Mouse (Mus musculus): Measurements from ENCODE around the gene Frat1. TPM values are rescaled to one million over a fixed set of nuclear protein-coding genes. Genes with fewer than 3 reads are reported as not detected.
A peak's percentile ranks its signal among the peaks of the same experiment; 100 is the strongest.

The Frat1 gene
- total RNA-seq, 4 experiments from 2014 or later = 18.8 to 21.7 (median 19.4) TPM

DNA sequence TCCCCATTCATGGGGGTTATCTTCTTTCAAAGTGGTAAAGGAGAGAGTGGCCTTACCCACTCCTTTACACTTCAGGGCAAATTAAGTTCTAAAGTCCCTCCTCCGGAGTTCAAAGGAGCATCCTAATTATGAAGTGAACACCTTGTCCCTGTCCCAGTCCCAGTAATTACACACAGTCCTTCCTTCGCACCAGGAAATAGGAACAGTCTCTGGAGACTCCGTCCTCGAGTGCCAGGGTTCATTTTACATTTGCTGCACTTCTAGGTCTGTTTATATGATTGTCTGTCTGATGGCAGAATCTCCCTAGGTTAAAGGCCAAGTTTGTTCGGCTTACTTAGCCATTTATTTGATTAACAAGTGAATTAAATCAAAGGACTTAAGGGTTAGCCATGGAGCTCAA is 13.4 kb upstream of the Frat1 start:
- DNase-seq (ENCODE audit: low spot score in 2 of 2) = no peak

DNA sequence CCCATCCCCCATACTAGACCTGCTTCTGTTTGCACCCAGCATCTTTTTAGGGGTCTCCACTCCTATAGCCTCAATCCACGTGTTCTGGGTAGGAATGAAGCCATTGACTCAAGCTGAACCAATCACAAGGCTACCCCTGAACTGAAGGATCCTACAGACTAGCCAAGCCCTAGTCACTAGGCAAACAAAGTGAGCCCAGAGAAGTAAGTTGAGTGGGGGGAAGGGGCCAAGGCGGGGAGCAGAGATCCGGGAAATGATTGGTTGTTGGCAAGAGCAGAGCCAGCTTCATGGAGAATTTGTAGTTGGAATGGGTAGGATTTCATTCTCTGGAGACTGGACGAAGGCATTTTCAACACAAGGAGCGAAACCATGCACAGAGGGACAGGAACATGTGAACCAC is 12.9 kb upstream of the Frat1 start:
- DNase-seq (ENCODE audit: low spot score in 2 of 2) = no peak

DNA sequence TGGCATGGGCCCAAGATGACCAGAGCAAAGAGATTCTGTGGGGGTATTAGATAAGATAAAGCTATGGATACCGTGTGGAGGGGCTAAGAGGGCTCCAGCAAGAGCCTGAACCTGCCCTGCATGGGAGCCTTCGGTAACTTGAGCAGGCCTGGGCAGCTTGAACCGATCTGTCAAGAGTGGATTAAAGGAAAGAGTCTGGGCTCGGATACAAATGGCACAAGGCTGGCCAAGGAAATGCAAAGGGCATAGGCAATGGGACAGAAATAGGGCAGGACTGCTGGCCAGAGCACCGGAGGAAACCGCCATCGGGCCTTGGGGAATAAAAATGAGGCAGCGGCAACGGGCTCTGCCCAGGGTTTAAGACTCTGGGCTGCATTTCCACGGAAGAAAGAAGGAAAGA is 12.4 kb upstream of the Frat1 start:
- no peak for DNase-seq (ENCODE audit: low spot score in 2 of 2)

DNA sequence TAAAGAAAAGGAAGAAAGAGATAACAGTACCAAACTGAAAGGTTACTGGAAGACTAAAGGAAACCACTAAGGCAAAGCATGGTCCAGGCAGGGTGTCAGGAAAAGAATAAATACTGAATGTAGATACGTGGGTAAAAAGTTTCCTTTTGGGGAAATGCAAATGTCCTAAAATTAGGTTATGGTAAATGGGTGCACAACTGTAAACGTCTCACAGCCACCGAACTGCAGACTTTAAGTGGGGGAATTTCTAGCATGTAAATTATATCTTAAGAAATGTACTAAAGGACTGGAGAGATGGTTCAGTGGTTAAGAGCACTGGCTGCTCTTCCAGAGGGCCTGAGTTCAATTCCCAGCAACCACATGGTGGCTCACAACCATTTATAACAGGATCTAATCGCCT is 11.0 kb upstream of the Frat1 start:
- DNase-seq (ENCODE audit: low spot score in 2 of 2) = no peak

DNA sequence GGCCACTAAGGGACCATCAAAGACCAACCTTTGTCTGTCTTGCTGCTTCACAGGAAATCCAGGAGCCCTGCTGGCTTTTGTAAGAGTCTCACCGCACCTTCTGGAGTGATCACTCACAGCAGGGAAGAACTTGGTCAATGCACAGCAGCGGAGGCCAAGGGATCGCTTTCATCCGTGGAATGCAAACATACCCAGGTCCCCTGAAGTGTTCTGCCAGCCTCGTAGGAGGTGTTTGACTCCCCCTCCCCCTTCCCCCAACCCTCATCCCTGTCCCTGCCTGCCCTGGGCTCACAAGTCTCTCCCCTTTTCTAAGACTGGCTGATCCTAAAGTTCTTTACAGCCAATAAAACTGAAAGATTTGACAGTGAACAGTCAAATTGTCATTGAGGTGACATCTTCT is 8.3 kb upstream of the Frat1 start:
- no peak for DNase-seq (ENCODE audit: low spot score in 2 of 2)

DNA sequence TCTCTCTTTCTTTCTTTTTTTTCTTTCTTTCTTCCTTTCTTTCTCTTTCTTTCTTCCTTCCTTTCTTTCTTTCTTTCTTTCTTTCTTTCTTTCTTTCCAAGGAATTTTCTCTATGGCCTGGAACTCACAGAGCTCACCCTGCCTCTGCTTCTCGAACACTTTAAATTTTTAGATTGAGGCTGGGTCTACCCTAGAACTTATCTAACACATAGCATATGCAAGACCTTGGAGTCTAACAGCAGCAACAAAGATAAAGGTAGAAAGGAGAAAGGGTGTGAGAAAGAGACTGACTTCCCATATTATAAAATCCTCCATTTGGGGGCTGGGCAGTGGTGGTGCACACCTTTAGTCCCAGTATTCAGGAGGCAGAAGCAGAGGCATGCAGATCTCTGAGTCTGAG is 7.2 kb upstream of the Frat1 start:
- no peak for DNase-seq (ENCODE audit: low spot score in 2 of 2)

DNA sequence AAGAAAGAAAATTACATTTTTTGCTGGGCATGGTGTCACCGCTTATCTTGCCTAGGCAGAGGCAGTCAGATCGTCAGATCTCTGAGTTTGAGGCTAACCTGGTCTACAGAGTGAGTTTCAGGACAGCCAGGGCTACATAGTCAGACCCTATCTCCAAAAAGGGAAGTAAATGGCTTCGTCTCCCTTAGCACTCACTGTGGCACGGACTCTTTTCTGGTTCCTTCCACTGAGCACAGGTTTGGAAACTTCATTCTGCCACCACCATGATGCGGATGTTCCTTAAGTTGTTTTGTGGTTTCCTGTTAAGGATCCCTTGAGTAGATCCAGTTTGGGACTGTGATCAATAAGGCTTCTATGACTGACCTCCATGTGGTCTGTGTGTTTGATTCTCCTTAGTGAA is 4.8 kb upstream of the Frat1 start:
- DNase-seq (ENCODE audit: low spot score in 2 of 2) = no peak

DNA sequence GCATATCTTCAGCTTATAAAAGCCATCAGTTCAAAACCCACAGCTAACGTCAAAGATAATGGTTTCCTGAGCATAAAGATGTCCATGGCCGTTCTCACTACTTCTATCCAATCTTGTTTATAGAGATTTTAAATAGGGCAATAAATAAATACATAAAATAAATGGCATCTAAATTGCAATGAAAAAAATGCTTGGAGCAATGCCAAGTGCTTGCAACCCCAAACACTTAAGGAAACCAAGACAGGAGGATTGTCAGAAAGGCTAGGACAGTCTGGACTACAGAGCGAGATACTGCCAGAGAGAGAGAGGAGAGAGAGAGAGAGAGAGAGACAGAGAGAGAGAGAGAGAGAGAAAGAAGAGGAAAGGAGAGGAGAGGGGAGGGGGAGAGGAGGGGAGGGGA is 3.2 kb upstream of the Frat1 start:
- no peak for DNase-seq (ENCODE audit: low spot score in 2 of 2)

DNA sequence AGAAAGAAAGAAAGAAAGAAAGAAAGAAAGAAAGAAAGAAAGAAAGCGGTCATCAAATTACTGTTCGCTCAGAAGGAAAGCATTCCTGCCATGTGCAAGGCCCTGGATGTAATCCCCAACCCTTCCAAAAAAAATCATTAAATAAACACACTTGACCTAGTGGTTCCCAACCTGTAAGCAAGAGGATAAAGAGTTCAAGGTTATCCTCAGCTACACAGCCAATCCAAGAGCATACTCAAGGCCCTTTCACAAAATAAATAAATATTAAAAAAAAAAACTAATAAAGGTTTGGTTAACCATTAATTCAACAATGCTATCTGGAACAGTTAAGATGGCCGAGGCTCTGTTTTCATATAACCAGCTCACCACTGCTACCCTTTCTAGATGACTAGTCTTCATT is 829 bp upstream of the Frat1 start:
- DNase-seq (ENCODE audit: low spot score in 2 of 2) = no peak

DNA sequence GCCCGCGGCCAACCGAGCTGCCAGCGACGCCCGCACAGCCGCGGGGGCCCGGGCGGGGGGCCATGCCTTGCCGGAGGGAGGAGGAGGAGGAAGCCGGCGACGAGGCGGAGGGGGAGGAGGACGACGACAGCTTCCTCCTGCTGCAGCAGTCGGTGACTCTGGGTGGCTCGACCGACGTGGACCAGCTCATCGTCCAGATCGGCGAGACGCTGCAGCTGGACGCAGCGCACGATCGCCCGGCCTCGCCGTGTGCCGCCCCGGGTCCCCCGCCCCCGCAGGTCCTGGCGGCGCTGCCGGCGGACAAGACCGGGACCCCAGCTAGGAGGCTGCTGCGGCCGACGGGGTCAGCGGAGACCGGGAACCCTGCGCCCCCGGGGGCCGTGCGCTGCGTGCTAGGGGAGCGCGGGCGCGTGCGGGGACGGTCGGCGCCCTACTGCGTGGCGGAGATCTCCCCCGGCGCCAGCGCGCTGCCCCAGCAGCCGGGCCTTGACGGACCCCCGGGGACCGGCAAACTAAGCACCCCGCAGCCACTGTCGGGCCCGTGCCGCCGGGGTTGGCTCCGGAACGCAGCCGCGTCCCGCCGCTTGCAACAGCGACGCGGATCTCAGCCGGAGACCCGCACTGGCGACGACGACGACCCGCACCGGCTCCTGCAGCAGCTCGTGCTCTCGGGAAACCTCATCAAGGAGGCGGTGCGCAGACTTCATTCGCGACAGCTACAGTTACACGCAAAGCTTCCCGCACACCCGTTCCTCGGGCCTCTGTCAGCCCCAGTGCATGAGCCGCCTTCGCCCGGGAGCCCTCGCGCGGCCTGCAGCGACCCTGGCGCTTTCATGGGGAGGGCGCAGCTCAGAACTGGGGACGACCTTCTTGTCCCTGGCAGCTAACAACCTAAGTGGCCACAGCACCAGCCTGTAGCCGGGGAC is 599 bp downstream of the Frat1 start:
- DNase-seq (ENCODE audit: low spot score in 2 of 2) = peak in 1 of 2 experiments; percentile 44

DNA sequence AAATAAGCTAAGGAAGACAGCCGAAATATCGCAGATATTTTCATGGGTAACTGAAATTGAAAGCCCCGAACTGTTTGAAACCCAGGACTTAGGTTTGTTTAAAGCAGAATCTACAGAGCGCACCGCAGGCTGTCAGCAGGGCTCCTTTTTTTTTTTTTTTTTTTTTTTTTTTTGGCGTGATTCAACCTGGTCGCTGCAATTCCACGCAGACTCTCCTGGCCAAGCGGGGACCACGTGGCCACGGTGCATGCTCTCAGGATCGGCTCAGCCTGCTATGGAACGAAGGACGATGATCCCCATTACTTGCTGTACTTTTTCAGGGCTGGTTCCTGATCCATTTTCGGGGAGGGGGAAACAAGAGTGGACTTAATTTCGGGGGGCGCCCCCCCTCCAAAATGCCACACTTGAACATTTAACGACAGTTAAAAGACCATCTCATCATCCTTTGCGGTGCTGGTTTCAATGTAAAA is 1.4 kb downstream of the Frat1 start:
- DNase-seq (ENCODE audit: low spot score in 2 of 2) = peak in 1 of 2 experiments; percentile 36

DNA sequence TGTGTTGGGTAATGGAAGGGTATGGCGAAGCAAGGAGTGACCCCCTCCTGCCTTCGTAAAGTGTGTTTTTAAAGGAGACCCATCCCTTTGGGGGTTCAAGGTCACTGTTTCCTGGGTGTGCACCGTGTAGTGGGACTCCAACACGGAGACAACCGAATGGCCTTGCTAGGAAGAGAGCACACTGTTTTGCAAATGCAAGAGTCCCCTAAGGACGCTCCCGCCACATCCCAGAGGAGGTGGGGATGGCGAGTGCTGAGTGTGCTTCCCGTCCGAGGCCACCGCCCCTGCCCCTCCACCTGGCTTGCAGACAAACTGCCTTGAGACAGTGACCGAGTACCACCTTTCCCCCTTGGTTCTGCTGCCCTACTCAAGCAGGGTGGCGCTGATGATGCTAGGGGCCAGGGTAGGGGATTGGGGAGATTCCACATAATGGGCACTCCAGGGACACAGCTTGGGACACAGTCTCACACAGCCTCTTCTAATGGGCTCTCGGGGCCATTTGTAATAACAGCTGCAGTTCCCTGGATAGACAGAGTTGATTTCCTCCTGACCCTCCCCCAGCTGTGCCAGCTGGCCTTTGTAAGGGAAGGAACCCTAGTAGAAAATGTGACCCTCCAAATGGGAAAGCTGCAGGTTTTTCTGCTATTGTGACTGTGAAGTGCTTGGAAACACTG is 2.1 kb downstream of the Frat1 start:
- peak in 1 of 2 experiments; percentile 22 for DNase-seq (ENCODE audit: low spot score in 2 of 2)

DNA sequence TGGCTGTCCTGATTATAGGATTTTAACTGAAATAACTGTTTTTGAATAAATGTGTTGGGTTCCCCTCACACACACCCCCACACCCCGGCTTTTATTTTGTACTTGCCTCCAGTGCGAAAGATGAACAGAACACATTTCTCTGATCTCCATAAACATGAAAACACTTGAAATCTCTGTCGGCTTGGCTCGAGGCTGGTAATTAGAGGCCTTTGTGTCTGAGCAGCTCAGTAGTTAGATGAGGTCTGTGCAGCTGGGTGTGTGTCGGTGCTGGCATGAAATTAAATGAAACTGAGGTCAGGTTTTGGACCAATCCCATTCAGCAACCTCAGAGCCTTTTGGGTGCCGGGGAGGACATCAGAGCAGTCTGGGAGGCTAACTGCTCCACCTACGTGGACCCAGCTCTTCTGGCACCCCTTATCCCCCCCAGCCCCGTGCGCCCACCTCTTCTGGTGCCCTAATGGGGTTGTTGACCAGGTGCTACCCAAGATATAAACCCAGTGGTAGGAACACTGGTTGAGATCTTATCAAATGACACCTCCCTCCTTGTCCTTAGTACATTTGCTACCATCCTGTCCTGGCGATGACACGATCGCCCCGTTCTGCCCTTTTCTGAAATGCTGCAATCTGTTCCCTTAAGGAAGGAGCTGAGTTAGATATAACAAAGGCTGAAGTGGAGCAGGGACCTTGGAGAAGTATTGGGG is 2.9 kb downstream of the Frat1 start:
- peak in 1 of 2 experiments; percentile 13 for DNase-seq (ENCODE audit: low spot score in 2 of 2)

DNA sequence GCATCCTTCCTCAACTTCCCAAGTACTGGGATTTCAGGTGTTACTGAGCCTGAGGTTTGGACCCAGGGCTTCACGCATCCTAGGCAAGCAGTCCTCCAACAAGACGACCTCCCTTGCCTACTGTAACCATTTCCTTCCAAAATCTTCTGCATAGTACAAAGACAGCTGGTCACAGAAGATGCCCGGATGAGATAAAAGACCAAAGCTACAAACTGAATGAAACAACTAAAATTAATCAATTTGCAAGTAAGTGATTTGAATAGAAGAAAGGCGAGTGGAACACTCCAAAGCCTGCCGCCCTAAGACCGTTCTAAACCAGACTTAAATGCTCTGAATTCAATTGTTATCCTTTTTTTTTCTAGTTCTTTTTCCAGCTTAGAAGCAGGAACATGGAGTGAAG is 5.6 kb downstream of the Frat1 start:
- DNase-seq (ENCODE audit: low spot score in 2 of 2) = no peak

DNA sequence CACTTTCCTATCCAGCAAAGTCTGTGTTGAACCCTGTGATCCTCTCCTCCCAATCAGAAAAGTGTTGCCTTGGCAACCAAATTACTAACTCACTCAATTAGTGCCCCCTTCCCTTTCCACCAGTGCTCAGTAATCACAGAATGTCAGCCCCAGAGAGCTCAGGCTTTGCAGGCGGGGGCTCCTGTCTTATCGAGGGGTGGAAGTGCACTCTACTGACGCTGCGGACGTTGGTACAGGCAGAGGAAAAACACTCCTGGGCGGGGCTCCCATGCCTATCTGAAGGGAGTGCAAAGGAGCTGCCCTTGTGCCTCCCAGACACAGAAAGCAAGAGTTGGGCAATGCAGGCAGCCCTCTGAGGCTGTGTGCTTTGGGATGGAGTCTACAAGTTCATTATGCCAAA is 6.0 kb downstream of the Frat1 start:
- peak; percentile 33 to 53 for DNase-seq (ENCODE audit: low spot score in 2 of 2)

DNA sequence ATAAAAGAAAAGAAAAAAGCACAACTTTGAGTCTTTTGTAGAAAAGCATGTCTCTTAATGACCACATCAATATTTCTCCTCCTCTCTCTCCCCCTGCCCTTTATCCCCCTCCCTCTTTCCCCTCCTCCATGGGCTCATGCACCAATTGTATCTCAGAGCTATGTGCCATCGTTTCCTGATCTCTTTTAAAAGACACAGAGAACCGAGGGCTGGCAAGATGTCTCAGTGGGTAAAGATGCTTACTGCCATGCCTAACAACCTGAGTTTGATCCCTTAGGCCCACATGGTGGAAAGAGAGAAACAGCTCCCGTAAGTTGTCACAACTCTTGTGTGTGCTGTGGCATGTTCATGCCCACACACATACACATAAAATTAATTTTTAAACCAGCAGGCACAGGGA is 6.9 kb downstream of the Frat1 start:
- DNase-seq (ENCODE audit: low spot score in 2 of 2) = no peak

DNA sequence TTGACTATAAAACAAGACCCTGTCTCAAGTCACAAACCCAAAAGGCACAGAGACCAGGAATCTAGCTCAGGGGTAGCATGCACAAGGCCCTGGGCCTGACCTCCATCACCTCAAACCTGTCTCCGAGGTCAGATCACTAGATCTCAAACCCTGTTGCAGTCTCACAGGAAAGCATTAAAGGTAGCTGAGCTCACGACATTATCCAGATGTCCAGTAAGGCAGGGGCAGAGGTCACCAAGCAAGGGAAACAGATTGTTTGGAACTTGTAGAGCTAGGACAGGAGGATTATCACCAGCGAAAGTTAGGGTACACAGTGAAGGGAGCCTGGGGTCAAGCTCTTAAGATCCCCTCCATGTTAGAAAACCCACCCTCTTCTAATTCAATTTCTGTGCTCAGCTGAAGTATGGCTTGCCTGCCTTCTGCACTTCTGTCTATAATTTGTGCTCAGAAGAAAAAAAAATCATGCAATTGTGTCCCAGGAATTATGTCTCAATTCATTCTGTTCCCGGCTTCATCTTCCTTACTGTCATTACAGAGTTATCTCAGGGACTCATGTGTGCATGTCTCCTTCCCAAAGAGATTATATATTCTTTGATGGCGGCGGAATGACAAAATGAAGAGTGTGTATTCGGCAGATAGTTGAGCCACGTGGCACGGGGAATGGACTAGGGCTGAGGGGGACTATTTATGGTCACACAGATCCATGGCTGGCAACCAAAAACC is 7.6 kb downstream of the Frat1 start:
- no peak for DNase-seq (ENCODE audit: low spot score in 2 of 2)

DNA sequence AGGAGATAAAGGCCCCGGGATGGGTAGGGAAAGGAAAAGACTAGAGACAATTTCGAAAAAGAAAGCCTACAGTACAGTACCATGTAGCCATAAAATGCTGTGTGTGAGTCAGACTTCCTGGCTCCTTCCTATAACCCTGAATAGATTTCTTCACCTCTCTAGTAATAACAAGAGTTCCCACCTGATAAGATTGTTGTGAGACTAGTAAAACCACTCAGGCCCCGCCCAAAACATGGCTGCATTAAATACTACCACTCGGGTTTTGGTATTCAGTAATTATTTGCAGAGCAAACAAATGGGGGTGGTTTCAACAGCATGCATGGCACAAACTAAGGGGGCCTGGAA is 8.1 kb downstream of the Frat1 start:
- DNase-seq (ENCODE audit: low spot score in 2 of 2) = no peak

DNA sequence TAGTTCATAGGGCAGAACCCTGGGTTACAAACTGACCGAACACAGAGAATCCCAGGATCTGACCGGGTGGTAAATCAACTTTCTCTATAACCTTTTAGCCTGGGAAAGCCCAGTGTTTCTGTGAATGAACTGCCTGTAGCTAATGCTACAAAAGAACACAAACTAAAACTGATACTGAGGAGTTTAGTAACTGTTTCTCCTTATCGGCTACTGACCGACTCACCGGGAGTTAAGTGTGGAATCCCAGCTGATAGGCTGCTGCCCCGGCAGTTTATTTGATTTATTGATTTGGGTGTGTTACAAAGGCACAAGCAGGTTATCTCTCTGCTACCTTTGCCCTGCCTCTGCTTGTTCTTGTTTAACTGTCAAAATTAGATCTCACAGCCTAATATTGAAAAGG is 9.0 kb downstream of the Frat1 start:
- DNase-seq (ENCODE audit: low spot score in 2 of 2) = no peak

DNA sequence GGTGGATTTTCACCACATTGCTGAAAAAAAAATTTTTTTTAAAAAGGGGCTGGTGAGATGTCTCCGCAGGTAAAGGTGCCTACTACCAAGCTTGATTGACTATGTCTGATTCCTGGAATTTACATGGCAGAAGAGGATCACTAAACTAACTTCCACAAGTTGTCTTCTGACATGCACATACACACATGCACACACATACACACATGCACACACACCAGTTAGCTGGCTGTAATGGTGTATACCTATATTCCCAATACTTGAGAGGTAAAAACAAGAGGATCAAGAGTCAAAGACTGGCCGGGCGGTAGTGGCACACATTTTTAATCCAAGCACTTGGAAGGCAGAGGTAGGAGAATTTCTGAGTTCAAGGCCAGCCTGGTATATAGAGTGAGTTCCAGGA is 9.9 kb downstream of the Frat1 start:
- DNase-seq (ENCODE audit: low spot score in 2 of 2) = no peak

DNA sequence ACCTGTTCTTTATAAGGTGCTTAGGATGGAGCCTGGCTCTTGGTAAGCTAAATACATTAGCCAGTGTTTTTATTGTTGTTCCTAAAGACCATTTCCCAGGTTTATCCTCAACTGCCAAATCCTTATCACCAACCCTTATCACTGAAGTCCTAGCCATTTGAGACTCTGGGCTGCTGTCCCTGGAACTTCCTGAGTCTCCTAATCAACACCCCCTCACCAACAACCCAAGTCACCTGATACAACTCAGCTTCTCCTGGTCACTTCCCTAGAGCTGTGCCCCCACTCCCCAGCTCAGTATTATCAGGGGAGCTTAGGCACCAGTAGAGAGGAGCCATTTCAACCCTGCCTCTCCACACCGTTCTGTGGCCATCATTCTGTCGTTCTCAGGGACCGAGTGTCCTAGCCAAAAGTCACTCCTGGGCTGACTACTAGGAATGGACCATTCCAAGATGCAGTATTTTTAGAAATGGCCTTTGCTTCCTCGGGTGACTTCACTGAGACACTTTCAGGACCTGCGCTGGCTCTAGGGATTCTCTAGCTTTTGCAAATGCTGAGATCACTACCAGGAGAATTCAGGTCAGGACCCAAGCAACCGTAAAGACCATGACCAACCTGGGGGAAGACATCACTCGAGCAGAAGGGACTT is 11.5 kb downstream of the Frat1 start:
- DNase-seq (ENCODE audit: low spot score in 2 of 2) = no peak

Data from layer of hippocampus, adult 8-10 months (tissue).